Mouse (Mus musculus) cortical plate, adult 2 months (tissue): ENCODE results near the gene Antxr1.

Source experiments
- CTCF ChIP-seq: fragments of 200-500 bp; IDR thresholded peaks from 2 replicates; pipeline ENCODE4 v1.5.1; 2011; ENCODE audit warnings: mild to moderate bottlenecking, control low read depth, low read length; ENCODE audit not compliant: insufficient read depth; ENCODE audit errors: extremely low read depth
- POLR2A ChIP-seq: fragments of 200-500 bp; IDR thresholded peaks from 2 replicates; pipeline ENCODE4 v1.6.1; 2011; ENCODE audit warnings: mild to moderate bottlenecking, low read length, control low read depth; ENCODE audit not compliant: insufficient read depth; ENCODE audit errors: extremely low read depth

- no peak for TF ChIP-seq CTCF
- TF ChIP-seq POLR2A = no peak
Measured at GRCm38 (mm10) chr6:87219061-87219992, 116.3 kb downstream of the Antxr1 start.
